Mouse (Mus musculus) thymus, adult 2 months (tissue): ENCODE measurements around the gene D3Ertd751e.

Source experiments
- CTCF ChIP-seq: fragments of 200-500 bp; IDR thresholded peaks from 2 replicates; pipeline ENCODE4 v1.5.1; 2012; ENCODE audit warnings: mild to moderate bottlenecking, control low read depth, low read length, moderate library complexity, borderline replicate concordance; ENCODE audit not compliant: control insufficient read depth, poor library complexity, insufficient read depth; ENCODE audit errors: extremely low read depth
- POLR2A ChIP-seq: fragments of 200-500 bp; IDR thresholded peaks from 2 replicates; pipeline ENCODE4 v1.6.1; 2012; ENCODE audit warnings: mild to moderate bottlenecking, low read length, control low read depth, moderate library complexity; ENCODE audit not compliant: control insufficient read depth, poor library complexity, insufficient read depth; ENCODE audit errors: extremely low read depth

- no peak for TF ChIP-seq CTCF
- TF ChIP-seq POLR2A = no peak
Observed at GRCm38 (mm10) chr3:41741601-41742277, 672 bp upstream of the D3Ertd751e start.
